Mouse (Mus musculus) testis, postnatal 10 days (tissue): ENCODE measurements at regions not wholly inside any gene's neighbourhood (a gene's known extent, or its start where the extent isn't known, plus 50 kb on each side); places are given as distances from the start of the nearest gene placed in this dataset.
A peak's percentile ranks its signal among the peaks of the same experiment; 100 is the strongest.

Experiments used
- DNase-seq: peaks from one replicate; pipeline ENCODE4 v3.0.0; 2021; ENCODE audit warnings: low spot score

DNA sequence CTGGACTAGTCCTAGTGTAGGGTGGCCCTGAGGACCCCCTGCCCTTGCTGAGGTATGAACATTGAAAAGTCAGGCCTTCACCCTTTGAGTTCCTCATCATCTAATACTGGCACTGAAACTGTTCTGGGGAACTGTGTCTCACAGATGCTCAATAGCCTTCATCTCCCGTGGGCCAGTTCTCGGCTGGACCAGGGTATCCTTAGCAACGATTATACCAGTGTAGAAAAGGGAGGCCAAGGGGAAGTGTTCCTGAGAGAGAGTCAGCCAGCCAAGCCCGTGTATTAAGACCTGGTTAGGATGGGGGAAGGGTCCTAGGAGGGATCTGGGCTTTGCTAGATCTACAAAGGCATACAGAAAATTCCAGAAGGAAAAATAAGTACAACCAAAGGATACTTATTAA is 153.2 kb downstream of the Enc1 start:
- no peak for DNase-seq

DNA sequence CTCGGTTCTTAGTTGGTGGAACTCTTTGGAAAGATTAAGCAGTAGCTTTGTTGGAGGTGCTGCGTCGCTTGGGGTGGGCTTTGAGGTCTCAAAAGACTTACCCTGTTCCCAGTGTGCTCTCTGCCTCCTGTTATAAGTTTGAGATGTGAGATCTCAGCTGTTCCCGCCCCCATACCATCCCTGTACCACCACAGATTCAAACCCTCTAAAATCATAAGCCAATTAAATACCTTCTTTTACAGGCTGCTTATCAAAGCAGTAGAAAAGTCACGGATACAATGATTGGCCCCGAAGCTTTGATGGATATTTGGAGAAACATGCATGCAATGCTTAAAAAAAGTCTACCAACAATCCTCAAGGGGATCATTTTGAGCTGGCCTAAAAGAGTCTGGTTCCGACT is 152.6 kb downstream of the Enc1 start:
- no peak for DNase-seq

DNA sequence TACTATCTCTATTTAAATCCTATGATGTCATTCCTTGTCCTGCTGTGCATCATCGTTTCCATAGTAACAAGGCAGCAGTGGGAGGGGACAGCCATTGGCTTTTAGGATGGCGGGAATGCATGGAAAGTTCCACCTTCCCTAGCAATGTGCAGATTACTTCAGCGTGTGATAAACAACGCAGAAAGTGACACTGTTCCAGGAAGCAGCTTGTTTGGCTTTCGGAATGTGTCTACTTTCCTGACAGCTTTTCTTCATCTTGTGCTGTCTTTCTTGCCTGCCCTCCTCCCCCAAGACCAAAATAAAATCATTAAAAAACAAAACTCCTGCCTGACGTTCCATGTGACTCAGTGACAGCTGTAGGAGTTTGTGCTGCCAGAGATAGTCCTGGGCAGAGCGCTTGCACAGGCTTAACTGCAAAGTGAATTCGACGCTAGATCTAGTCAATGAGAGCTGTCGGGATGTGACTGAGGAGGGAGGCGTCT is 149.6 kb downstream of the Enc1 start:
- DNase-seq: no peak

DNA sequence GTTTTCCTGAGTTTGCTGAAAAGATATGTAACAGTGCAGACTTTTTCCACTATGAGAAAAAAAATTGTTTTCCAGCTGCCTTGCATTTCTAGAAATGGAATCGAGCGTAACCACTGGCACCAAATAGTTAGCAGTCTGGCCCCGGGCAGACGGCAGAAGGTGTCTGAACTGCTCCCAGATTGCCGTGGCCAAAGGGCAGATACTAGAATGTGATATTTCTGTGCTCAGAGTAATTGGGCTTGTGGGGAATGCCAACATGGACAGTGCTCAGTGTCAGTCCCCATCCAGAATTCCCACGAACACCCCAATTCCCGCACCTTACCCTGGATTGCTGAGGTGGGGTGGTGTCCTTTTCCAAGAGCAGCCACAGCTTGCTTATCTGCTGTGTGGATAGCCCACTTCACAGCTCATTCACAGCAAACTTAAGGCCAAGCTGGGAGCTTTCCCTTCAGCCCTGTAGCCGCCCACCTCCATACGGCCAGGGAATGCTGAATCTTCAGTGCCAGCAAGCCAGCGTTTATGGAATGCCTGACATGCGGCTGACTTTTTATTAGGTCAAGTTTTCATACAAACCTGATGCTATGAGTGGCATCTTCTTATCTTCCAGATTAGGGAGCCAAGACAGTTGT is 148.1 kb downstream of the Enc1 start:
- no peak for DNase-seq

DNA sequence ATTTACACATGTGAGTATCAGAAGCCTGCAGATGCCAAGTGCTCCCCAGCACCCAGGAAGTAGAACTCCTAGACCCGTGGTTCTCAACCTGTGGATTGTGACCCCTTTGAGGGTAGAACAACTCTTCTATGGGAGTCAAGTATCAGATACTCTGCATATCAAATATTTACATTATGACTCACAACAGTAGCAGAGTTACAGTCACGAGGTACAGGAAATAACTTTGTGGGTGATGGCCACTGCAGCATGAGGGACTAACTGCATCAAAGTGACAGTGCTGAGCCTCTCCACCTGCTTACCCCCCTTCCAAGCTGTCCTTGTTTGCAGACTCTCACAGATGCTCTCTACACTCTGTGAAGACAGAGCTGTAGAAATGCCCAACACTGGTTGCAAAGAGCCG is 145.6 kb downstream of the Enc1 start:
- no peak for DNase-seq

DNA sequence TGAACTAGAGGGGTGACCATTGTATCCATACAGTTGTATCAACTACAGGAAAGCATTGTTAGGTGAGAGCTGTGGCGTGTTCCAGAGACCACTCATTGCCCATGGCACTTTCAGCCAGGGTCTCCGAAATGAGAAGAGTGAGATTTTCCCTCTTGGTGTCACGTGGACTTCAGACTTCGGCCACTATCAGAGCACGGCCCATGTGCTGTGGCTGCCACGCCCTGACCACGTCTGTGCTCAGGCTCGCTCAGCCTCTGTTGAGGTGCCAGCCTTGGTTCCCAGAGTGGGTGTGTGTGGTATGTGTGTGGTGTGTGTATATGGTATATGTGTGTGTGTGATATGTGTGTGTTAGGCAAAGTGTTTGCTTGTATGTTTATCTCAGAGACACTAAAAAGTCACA is 144.6 kb downstream of the Enc1 start:
- no peak for DNase-seq

DNA sequence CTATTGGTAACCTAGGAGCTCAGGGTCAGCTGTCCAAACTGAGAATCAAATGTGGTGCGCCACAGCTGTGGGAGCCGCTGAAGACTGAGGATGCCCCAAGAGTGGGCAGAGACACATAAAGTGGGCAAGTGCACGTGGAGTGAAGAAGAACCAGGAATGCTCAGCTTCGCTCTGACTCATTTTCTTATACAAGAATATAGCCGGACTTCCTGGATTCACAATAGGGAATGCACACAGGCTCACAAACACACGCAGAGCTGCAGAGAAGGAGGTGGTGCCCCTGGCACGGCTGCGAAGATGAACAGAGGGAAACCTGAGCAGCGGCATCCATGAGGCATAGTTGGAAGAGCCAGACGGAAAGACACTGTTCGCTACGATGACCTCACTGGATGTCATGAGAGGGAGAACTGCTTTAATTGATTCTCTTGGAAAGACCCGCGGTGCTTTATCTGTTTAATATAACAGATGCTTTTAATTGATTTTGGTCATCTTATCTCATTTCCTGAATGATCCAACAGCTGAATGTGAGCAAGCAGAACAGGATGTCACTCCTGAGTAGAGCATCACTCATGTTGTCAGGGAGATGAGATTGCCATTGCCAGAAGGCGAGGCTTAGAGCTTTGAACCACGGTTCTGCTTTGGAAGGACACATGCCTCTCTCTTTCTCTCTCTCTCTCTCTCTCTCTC is 143.3 kb downstream of the Enc1 start:
- no peak for DNase-seq

DNA sequence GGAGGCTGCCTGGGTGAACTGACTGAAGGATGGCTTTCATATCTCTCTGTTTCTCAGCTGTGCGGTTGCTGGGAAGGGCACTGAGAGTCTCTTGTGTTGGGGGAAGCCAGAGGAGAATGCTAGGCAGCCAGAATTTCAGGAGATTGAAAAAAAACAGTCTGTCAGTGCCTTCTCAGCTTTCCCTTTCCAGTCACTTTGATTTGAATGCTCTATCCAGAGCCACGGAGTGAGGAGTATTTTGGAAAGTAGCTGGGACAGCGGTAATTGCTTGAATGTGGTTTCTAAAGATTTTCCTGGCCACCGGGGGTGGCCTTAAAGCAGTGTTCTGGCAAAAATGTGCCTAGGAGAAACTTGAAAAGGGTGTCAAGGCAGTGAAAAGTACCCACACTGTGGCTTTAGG is 142.4 kb downstream of the Enc1 start:
- DNase-seq: no peak

DNA sequence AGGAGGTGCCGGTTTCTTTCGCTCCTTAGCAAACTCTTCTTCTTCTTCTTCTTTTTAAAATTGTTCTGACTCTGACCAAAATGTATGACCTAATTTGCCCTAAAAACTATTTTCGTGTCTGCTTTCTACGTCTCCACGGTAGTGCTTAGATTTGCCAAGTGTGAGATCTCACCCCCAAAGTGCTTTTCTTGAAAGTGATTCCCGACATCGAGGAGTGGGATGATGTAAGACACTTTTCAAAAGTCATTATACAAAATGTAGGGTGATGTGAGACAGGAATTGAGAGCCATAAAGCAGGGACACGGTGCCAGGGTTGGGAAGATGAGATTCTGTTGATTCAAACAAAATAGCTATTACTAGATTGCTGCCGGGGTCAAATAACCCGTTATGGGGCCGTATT is 139.5 kb downstream of the Enc1 start:
- no peak for DNase-seq

DNA sequence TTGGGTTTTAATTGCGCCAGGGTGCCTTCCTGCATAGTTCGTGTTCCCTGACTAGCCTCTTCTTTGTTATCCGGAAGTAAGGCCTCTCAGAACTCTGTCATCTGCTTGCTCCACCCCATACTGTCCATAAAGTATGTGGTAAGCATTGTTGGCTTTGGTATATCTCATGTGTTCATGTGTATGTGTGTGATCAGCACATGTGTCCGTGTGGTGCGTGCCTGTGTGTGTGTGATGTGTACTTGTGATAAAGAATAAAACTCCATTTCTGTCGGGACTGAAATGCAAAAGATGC is 135.3 kb downstream of the Enc1 start:
- no peak for DNase-seq

DNA sequence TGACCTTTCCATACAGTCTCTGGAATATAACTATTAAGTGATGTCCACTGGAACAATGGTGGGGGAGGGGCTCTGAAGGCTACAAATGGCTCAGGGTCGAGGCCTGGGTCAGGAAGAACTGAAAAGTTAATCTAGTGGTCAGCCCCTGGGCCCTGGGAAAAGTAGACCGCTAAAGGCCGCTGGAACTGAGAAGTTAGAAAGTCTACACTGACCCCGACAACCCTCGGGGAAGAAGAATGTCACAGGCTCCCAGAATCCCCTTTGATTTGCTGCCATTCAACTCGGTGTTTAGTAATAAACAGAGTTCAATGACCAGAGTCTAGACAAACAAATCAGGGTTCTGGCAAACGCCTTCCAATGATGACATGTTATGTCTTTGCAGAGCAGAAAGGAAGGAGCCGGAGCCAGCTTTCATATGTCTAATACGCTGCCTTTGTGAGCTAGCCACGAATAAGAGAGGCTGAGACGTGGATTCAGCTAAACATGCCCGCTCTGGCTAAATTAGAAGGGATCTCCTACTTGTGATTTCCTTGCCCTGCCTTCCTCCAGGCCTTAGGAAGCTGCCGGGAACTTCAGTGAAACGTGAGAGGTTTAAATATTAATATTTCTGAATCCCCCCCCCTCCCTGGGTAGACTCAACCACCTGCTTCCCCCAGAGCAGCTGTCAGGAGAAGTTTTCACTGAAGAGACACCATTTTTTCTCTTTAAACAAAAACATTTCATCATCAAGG is 134.8 kb downstream of the Enc1 start:
- peak; percentile 37 for DNase-seq

DNA sequence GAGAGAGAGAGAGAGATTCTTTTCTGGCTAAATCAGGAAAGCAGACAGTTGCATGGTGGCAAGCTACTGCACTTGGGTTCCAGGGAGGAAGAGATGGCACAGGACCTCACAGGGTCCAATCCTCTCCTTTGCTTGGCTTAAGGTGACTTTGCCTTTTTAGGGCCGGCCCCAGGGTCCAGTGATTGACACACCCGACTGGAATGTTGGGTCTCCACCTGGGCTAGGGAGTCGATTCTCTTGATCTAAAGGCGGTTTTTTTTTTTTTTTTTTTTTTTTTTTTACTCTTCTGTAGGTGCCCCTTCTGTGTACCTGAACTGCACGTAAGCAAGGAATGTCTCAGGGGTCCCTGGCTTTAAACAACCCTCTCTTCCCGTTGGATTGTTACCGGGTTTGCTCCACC is 131.4 kb downstream of the Enc1 start:
- DNase-seq: no peak

DNA sequence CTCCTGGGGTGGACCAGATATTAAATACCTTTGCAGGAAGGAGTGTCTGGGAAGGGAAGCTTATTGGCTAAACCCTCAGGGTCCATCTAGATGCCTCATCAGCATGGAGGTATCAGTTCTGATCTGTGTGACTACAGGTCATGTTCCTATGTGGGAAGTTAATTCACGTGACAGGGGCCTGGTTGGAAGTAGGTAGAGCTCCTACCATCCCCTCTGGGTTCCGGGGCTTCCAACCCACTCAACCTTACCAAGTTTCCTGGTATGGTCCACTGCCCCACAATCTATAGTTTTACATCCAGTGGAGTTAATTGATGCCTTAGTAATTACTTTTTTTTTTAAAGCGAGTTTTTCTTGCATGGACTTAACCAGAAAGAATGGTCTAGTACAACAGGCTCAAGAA is 130.3 kb downstream of the Enc1 start:
- no peak for DNase-seq

DNA sequence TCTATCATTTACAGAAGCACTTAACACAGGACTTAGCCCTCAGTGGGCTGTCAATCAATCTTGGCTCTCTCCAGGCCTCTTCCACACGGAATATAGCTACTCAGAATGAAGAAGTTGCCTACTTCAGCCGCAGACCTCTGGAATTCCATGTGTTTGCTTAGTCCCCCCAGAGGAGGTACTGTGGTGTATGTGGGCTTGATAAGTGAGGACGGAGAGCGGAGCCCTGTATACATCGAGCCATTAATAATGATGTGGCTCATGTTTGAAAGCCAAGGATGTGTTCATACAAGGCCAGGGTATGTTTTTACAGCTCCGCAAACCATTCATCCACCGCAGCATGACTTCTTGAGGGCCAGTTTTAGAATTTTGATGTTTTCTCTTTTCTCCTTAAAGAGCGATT is 125.8 kb downstream of the Enc1 start:
- no peak for DNase-seq

DNA sequence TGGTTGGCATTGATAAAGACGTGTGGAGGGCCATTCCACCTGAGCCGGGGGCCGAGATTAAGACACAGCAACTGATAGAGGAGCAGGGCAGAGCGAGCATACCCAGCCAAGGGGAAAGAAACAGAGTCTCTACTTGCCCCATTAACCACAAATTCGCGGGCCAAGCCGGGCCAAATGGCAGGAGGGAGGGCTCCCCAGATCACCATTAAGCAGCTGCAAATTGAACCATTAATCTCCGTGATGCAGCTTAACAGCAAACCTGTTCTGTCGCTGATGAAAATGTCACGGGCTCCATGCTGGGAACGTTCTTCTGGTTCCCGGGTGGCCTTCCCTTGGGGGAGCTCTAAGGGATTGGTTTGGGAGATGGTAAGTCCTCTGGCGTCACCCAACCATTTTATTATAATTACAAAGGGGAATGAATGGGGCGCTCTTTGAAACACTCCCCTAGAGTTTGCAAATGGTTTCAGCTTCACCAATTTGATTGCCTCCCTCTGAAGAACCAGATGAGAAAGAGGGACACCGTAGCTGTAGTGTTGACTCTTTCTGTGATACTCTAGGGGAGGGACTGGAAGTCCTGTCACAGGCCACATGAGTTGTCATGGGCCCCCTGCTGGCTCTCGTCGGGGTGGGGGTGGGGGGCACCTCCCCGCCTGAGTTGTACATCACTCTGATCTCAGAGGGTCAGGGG is 124.8 kb downstream of the Enc1 start:
- DNase-seq: no peak

DNA sequence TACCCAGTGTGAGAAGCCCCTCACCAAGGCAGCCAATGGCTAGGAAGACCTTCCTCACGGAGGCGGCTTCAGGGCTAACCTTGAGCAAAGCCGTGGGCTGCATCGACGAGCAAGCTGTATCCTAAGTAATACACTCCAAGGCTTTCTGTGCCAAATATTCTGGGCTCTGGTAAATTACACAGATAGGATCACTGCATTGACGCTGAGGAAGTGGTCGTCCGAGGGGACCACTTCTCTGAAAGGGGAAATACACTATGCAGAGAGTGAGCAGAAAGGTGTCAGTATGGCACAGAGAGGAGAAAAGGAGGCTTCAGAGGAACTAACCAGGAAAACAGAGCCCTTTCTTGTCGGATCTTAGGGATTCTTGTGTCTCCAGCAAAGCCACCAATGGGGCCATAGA is 124.1 kb downstream of the Enc1 start:
- no peak for DNase-seq

DNA sequence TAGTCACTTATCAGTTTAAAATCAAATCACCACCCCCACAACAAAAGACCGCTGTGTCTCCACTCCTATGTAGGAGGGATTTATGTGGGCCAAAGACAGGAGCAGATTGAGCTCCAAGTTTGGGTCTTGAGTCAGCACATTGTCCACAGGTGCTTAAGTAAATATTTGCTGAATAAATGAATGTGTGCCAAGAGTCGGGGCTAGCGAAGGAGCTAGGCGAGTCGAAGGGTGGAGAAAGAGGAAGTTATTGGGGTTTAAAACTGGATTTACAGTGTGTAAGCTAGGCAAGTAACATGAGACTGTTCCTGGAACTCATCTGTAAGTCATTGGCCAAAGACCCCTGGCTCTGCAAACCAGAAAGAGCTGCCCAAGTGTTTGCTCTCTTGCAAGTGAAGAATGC is 122.9 kb downstream of the Enc1 start:
- DNase-seq: no peak

DNA sequence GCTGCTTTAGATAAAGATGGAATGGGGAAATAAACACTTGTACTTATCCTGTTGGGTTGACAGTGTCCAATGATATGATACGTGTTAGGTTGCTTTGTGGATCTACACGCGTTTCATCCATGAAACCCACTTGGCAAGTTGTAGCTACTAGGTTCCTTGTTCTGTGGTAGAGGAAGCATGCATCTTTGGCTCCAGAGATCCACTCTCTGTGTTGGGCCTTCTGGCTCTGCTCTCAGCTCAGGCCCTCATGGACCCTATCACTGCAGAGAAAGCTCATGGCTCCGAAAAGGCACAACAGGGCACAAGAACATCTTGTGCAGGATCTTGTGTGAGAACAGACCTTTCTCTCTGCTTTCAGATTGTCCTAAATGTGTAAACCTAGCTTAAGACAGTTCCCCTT is 122.3 kb downstream of the Enc1 start:
- DNase-seq: no peak

DNA sequence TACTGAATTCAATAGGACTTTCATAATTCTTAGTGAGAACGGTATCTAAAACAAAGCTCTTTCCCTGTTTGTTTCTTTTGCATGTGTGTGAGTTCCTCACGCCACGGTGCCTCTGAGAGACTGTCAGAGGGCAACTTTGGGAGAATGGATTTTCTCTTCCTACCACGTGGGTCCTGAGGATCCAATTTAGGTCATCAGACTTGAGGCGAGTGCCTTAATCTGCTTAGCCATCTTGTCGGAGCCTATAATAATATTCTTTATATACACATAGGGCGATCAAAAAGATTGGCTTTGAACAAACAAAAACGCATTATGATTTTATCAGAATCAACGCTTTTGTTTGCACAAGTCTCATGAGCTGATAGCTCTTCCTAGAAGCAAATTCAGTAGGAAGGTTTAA is 119.6 kb downstream of the Enc1 start:
- DNase-seq: no peak

DNA sequence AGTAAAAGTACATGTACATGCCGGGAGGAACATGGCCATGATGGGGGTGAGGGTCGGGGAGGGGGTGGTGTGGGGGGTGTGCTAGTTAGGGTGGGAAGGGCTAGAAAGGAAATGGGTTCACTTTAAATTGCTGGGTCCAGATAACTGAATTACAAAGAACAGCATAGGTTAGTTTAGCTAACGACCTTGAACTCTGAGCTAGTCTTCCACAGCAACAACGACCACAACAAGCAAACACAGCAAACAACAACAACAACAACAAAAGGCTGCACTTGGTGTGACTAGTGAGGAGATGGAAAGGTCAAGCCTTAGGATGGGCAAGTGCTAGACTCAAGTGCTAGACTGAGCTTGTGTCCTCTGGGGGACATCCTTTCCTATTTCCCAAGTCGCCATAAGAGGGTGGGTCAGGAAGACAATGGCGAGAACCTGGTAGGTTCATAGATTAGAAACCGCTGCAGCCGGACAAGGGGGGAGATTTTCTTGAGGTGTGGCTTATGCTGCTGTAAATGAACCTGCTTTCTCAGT is 117.9 kb downstream of the Enc1 start:
- DNase-seq: no peak

DNA sequence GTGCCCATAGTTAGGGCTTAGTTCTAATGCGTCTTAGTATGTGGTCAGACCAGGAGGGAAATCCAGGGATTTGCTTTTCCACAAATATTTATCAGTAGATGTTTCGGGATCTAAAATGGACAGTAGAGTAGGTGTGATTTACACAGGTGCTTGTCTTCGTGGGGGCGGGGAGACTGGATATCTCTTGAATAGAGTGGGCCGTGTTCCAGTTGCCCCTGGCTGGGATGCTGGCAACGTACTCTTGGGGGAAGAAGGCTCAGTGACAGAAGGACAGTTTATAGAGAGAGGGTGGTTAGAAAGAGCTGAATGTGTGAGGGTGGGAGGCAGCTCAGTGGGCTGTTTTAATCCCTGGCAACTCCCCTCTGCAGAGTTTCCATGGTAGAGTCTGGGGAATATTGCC is 117.4 kb downstream of the Enc1 start:
- DNase-seq: no peak

DNA sequence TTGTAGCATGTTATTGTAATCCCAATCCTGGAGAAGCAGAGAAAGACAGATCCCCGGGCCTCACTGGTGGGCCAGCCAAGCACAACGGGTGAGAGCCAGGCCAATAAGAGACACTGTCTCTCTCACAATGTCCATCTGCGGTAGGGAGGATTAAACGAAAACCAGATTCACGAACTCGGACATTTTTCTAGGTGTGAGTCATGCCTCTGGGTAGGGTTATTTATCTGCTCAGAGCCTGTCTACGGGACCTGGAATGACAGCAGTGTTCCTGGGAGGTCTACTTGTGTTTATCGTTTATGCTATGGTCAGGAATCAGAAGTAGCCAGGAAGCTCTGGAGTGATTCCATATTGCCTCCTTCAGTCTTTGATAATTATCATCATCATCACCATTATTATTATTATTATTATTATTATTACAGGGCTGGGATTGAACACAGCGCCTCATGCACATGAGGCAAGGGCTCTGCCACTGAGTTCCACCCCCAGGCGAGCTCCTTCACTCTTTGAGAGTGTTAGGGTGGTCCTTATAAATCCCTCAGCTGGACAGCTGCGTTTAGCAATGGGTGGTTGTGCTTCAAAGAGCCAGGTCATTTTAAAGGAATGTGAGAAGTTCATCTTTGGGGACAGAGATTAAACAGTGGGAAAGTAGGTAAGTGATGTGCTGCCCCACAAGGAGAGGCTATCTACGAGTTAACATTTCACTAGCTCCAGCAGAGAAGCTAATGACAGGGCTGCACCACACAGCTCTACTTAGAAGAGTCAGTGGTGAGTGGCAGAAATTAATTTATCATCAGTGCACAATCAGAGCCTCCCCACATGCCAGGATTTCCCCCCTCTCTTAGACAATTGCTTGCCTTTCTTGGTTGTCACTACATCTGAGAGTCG is 116.3 kb downstream of the Enc1 start:
- no peak for DNase-seq
